Mouse (Mus musculus) kidney, embryonic 14.5 days (tissue): ENCODE measurements around the gene 4933402J07Rik. TPM values are rescaled to one million over a fixed set of nuclear protein-coding genes. Genes with fewer than 3 reads are reported as not detected.

ENCODE experiments used
- polyA plus RNA-seq: library from polyadenylated mRNA; unstranded; fragments of >200 nt; fragmentation: Nextera tagmentation; extraction: Ambion mirVana; gene quantifications from 2 replicates; pipeline ENCODE4 v1.2.1, GENCODE M21; 2014

Gene 4933402J07Rik
- polyA plus RNA-seq, 1 experiment from 2014 or later: not detected

Other genes with a start within 250 kb of the 4933402J07Rik start
- 0.19 TPM in 1 of 2 replicates, not detected in the other for gene Cbln1, start 91.2 kb upstream of the 4933402J07Rik start, polyA plus RNA-seq